Mouse (Mus musculus) embryonic facial prominence, embryonic 15.5 days (tissue): ENCODE measurements around the gene Tmem51. TPM values are rescaled to one million over a fixed set of nuclear protein-coding genes. Genes with fewer than 3 reads are reported as not detected.

ENCODE experiments used
- ATAC-seq: fragments of 200-750 bp; cut with Nextera tagmentation; 2 replicates; pipeline ENCODE4 v1.8.0; 2017; ENCODE audit warnings: low read depth, moderate TSS enrichment; ENCODE audit not compliant: insufficient number of reproducible peaks, low FRiP score, low TSS enrichment
- H3K27ac ChIP-seq: fragments of 300-500 bp; sonication (generic); replicated peaks from 2 replicates; pipeline ENCODE4 v1.5.1; 2015; ENCODE audit warnings: mild to moderate bottlenecking, inconsistent platforms
- H3K27me3 ChIP-seq: fragments of 300-500 bp; sonication (generic); 2 replicates; pipeline ENCODE4 v1.6.1; 2015; ENCODE audit warnings: inconsistent platforms
- H3K36me3 ChIP-seq: fragments of 300-500 bp; sonication (generic); 2 replicates; pipeline ENCODE4 v1.6.1; 2015; ENCODE audit warnings: mild to moderate bottlenecking, inconsistent platforms
- H3K4me1 ChIP-seq: fragments of 300-500 bp; sonication (generic); 2 replicates; pipeline ENCODE4 v1.6.1; 2015; ENCODE audit warnings: inconsistent platforms
- H3K4me2 ChIP-seq: fragments of 300-500 bp; sonication (generic); replicated peaks from 2 replicates; pipeline ENCODE4 v1.6.1; 2015; ENCODE audit warnings: mild to moderate bottlenecking, inconsistent platforms
- H3K4me3 ChIP-seq: fragments of 300-500 bp; sonication (generic); replicated peaks from 2 replicates; pipeline ENCODE4 v1.5.1; 2015; ENCODE audit warnings: mild to moderate bottlenecking, inconsistent platforms
- H3K9ac ChIP-seq: fragments of 300-500 bp; sonication (generic); 2 replicates; pipeline ENCODE4 v1.6.1; 2015; ENCODE audit warnings: inconsistent platforms
- H3K9me3 ChIP-seq: fragments of 300-500 bp; sonication (generic); replicated peaks from 2 replicates; pipeline ENCODE4 v1.6.1; 2016; ENCODE audit warnings: inconsistent platforms
- WGBS: fragments of 180-500 bp; shearing (Covaris S2); methylation state at CpG from one replicate; pipeline ENCODE4 v1.1.7; 2015; 5-methylcytosine and 5-hydroxymethylcytosine counted together
- polyA plus RNA-seq: library from polyadenylated mRNA; unstranded; fragments of >200 nt; fragmentation: Nextera tagmentation; extraction: Ambion mirVana; gene quantifications from 2 replicates; pipeline ENCODE4 v1.2.1, GENCODE M21; 2015

Tmem51 gene
- polyA plus RNA-seq, 1 experiment from 2014 or later: 20.2 TPM

DNA sequence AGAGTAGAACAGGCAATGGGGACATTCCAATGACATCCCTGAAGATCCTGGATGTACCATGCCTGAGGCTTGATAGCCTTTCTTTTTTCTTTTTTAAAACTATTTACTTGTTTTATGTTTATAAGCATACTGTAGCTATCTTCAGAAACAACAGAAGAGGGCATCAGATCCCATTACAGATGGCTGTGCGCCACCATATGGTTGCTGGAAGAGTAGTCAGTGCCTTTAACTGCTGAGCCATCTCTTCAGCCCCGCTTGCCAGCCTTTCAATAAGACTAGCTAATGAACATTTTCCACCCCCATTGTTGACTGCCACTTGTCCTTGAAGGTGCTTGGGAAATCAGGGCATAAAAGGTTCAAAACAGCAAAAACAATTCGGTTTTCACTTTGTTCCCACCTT lies 100.4 kb downstream of the Tmem51 start:
- Histone ChIP-seq H3K4me3 (no peak overlapping the region), H3K9ac (no peak overlapping the region), H3K27ac (no peak overlapping the region), H3K27me3 (no peaks in the 10 kb centered on the region), H3K4me2 (no peak overlapping the region), H3K9me3 (no peaks in the 10 kb centered on the region), H3K4me1 (no peaks in the 10 kb centered on the region), H3K36me3 (no peaks in the 10 kb centered on the region)
- ATAC-seq: no peak
- 62% methylated on average over 3 of the region's 3 CpGs for WGBS

DNA sequence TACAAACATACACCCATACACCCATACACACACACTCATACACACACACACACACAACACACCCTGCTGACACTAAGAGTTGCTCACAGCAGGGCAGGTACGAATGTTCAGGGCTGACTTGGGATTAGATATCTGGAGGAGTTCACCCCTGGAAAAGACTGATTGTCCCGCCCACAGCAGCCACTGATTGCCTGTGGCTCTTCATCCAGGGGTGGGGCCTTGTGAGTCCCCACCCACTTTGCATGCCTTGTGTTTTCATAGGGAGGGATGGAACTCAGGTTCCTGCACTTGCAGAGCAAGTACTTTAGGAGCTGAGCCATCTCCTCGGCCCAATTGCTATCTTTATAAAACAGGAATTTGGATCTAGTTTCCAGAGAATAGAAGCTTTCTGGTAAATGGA lies 102.6 kb downstream of the Tmem51 start:
- no peak overlapping the region for H3K9ac ChIP-seq
- 68% methylated on average over 3 of the region's 3 CpGs for WGBS
- H3K36me3 ChIP-seq: no peaks in the 10 kb centered on the region
- H3K4me1 ChIP-seq: no peaks in the 10 kb centered on the region
- no peaks in the 10 kb centered on the region for H3K9me3 ChIP-seq
- no peak overlapping the region for H3K4me2 ChIP-seq
- H3K27me3 ChIP-seq: no peaks in the 10 kb centered on the region
- no peak overlapping the region for H3K4me3 ChIP-seq
- no peak for ATAC-seq
- H3K27ac ChIP-seq: no peak overlapping the region

Other genes with a start within 250 kb of the Tmem51 start
- not detected in 2 replicates for gene Ctrc, start 237.9 kb downstream of the Tmem51 start, polyA plus RNA-seq
- 81.7 and 83.2 TPM in 2 replicates for gene Efhd2, start 209.4 kb downstream of the Tmem51 start, polyA plus RNA-seq
- 7.8 and 9.0 TPM in 2 replicates for gene Fhad1, start 69.2 kb downstream of the Tmem51 start, polyA plus RNA-seq
- gene Kazn, start 155.1 kb upstream of the Tmem51 start, polyA plus RNA-seq: 16.4 and 17.3 TPM in 2 replicates